Mouse (Mus musculus) thymus, postnatal 36 days (tissue): Measurements from ENCODE around the gene Emsy.

Experiments
- DNase-seq, 2 experiments: peaks; one replicate each; pipeline ENCODE4 v3.0.0; 2022; ENCODE audit warnings: mixed read lengths in 2 of 2

Gene Emsy

DNA sequence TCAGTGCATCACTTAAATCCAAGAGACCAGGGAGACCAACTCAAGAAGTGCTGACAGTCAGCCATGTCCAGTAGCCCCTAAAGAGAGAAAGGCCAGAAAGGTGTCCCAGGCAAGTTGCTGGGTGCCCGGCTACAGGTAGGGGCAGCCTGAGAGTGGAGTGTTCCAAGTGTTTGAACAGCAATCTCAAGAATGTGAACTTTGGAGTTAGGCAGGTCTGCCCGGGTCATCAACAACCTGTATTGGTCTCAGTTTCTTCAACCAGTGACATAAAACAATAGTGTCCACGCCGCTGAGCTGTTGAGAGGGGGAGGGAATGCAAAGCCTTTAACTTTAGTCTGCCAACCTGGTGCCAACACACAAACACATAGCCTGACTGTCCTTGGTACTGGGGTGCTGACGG, 115.0 kb downstream of the Emsy start:
- DNase-seq = no peak

DNA sequence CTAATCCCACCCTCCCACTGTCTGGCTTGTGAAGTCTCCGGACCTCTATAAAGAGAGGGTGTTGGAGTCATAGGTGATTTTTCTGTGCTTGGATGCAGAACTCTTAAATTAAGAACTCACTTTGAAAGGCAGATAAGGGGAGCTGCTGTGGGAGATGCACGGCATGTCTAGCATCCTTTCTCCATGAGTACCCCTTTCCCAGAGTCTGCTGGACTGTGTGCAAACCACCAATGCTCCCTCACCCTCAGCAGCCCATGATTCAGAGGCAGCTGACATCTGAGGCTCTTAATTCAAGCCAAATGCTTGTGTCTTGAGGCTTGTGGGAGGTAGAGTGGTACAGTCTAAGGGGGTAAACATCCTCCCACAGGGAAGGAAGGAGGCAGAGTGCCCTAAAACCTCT, 115.7 kb downstream of the Emsy start:
- no peak for DNase-seq

DNA sequence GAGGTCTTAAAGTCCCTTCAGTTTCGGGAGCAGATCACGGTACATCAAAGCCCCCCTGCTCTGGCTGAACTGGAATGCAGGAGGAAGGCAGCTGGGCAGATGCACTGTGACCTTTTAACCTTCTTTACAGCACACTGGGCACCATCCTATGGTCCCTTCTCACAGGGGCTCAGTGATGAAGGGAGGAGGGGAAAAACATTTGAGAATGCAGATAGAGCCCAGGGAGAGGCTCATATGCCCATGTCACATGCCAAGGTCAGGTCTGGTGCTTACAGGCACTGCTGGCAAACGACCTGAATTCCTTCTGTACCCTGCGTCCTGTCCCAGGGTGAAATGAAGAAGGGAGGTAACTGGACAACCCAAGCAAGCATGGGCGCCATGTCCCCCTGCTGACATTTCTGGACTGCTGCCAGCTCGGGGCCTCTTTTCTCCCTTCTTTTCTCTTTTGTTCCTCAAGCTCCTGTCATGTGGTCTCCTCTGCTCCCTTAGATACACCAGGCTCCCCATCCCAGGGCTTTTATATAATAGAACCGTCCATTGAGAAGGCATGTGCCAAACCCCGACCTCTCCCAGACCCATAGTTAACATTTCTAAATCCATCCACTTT, 118.5 kb downstream of the Emsy start:
- no peak for DNase-seq

DNA sequence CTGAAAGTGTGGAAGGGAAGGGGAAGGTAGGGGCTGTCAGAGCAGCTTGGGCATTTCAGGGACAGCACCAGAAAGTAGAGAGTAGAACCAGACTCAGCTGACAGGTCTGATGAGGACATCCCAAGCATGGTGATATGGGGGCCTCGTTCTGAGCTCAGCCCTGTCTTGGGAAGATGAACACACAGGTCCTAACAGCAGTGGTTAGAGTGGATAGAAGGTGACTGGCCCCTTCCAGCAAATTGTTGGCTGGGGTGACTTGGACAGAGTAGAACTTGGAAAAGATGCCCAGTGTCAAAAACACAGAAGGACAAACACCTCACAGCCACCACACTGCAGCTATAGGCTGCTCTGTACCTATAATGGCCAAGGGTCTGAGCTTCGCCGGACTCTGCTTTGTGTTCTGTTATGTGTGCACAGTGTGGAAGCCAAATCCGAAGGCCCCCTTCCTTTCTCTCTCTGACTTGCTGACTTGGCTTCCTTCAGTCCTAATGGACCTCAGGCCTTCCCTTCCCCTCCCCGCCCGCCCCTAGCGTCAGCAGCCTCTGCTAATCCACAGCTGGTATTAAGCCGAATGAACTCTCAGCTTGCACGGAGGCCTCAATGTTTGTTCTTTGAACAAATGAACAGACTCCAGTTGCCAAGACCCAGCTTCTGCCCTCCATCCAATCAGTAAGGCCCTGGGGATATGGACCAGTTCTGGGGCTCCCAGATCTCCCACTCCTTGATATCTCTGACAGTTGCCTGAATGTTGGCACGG, 119.2 kb downstream of the Emsy start:
- DNase-seq = no peak
